Mouse (Mus musculus) effector memory CD4-positive, alpha-beta T cell, adult 5 months (primary cell): ENCODE data around the gene Mknk2. TPM values are rescaled to one million over a fixed set of nuclear protein-coding genes. Genes with fewer than 3 reads are reported as not detected.

Source experiments
- polyA plus RNA-seq: library from polyadenylated mRNA; unstranded; fragments of 100-300 nt; shearing (Covaris generic); gene quantifications from one replicate; pipeline ENCODE4 v1.2.1, GENCODE M21; 2017

Gene Mknk2
- 211 TPM for polyA plus RNA-seq

DNA sequence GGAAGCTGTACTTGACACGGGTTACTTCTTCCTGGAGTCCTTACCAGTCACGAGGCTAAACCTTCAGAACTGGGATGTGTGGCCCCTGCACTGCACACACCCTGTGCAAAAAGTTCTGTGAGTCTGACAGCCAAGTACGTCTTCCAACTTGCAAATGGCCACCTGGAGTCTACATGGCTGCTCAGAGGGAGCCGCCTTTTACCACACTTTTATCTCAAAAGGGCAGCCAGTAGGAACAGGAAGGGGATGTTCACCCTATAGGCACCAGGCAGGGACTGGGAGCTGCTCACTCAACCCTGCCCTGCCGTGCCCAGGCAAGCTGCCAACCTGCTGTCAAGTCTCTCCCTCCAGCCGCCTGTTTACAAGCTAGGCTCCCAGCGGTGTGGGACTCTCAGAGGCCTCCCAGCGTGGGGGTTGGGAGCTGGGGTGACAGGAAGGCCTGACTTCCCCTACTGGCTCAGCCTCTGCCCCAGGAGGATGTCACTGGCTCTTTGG, at the start of gene Mknk2:
Mknk2 (minus strand) TSS at position 171 of the 495 bp plus-strand sequence.

DNA sequence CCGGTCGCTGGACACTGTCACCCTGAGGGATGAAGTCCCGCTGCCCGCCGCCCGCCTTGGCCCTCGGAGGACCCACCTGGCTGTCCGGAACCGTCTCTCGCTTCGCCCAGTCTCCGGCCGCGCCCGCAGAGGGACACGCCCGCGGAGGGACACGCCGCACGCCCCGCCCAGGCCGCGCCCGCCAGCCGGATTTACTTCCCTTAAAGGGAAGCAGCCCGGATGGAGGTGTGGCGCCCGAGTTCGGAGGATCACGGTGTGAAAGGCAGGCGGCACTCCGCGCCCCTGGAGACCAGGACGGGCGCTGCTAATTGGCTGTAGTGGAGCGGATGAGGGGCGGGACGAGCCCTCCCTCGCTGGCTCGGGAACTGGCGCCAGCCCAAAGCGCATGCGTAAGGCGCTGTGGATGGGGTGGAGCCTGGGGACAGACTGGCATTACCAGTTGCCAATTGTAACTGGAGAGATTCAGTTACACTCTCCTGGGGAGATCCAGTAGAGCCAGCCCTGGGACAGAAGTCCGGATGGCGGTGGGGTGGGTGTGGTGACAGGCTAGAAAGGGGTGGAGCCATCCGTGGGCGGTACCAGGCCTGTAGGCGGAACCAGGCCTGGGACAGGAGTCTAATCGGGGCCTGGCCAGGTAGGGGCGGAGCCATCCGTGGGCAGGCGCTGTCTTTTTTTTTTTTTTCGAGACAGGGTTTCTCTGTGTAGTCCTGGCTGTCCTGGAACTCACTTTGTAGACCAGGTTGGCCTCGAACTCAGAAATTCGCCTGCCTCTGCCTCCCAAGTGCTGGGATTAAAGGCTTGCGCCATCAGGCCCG, 24.0 kb upstream of the Mknk2 start, which contains the start of the genes Mob3a and Izumo4:
Mob3a (minus strand) TSS at position 257 of the 815 bp plus-strand sequence.
Izumo4 (plus strand) TSS at position 464 of the 815 bp plus-strand sequence.

DNA sequence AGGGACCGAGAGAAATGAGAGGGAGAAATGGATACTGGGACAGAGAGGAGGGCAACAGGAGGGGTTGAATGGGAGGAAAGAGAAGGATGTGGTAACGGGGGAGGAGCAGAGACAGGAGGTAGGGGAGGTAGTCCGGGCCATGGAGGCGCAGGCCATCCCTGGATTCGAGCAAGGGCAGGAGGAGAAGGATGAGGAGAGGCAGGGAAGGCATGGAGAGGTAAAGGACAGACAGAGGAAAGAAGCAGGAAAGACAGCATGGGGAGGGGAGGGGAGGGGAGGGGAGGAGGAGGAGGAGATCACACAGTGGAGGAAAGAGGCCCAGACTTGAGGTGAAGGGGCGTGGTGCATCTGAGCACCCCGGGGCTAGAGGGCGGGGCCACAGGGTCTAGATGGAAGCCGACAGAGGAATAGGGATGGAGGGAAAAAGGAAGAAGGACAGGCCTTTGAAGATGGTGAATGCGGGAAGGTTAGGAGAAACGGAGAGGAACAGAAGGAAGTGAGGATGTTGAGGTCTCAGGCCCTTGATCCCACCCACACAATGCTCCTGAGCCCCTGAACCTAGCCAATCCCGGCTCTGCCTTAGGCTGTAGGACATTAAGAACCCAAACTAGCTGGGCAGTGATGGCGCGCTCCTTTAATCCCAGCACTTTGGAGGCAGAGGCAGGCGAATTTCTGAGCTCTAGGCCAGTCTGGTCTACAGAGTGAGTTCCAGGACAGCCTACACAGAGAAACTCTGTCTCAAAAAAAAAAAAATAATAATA, 20.9 kb downstream of the Mknk2 start, which contains the start of gene Btbd2:
Btbd2 (minus strand) TSS at position 209 of the 761 bp plus-strand sequence.

DNA sequence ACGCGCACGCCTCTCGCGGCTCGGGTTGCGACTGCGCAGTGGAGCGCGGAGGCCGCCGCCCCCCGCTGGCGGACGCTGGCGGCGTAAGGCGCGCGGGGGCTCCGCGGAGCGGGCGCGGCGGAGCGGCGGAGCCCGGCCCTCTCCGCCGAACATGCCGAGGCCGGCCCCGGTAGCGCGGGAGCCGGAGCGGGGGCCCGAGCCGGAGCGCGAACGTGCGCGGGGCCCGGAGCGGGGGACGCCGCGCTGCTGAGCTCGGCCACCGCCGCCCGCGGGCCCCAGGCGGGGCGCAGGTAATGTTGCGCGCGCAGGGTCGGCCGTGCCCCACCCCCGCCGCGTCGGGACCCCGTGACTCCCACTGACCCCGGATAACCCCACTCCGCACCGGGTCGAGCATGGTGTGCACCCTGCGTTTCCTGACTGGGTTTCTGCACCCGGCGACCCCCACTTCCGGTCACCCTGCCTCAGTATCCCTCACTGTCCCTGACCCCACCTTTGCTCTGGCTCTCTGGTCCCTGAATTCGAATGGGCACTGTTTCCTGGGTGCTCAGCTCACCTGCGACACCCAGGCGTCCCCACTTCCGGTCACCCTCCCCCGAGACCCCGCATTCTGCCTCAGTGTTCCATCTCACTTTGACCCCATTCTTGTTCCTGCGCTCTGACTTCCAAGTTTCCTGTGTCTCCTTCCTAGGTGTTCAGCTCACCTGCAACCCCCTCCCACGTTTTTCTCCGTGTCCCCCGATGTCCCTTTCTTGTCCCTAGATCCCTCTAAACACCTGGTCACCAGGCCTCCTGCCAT, 55.1 kb downstream of the Mknk2 start, which contains the start of gene Csnk1g2:
Csnk1g2 (plus strand) TSS at position 178 of the 796 bp plus-strand sequence.

Other genes with a start within 250 kb of the Mknk2 start
- gene Tcf3, start 244.5 kb downstream of the Mknk2 start, polyA plus RNA-seq: 87.3 TPM
- gene Onecut3, start 183.3 kb downstream of the Mknk2 start, polyA plus RNA-seq: not detected
- gene Atp8b3, start 139.0 kb downstream of the Mknk2 start, polyA plus RNA-seq: not detected
- gene Rexo1, start 116.6 kb downstream of the Mknk2 start, polyA plus RNA-seq: 66.8 TPM
- 18.5 TPM for gene Klf16, start 100.8 kb downstream of the Mknk2 start, polyA plus RNA-seq
- gene Abhd17a, start 87.8 kb downstream of the Mknk2 start, polyA plus RNA-seq: 90.9 TPM
- 95.7 TPM for gene Scamp4, start 75.2 kb downstream of the Mknk2 start, polyA plus RNA-seq
- 7.5 TPM for gene Adat3, start 75.2 kb downstream of the Mknk2 start, polyA plus RNA-seq
- 8.8 TPM for gene Gm49322, start 72.1 kb downstream of the Mknk2 start, polyA plus RNA-seq
- gene Csnk1g2, start 55.3 kb downstream of the Mknk2 start, polyA plus RNA-seq: 322 TPM
- 23.0 TPM for gene Btbd2, start 21.0 kb downstream of the Mknk2 start, polyA plus RNA-seq
- gene Mob3a, start 23.9 kb upstream of the Mknk2 start, polyA plus RNA-seq: 104 TPM
- 79.5 TPM for gene Izumo4, start 24.1 kb upstream of the Mknk2 start, polyA plus RNA-seq
- gene Ap3d1, start 64.2 kb upstream of the Mknk2 start, polyA plus RNA-seq: 74.7 TPM
- gene Dot1l, start 77.1 kb upstream of the Mknk2 start, polyA plus RNA-seq: 85.2 TPM
- 62.8 TPM for gene Sf3a2, start 120.1 kb upstream of the Mknk2 start, polyA plus RNA-seq
- gene Plekhj1, start 120.5 kb upstream of the Mknk2 start, polyA plus RNA-seq: 189 TPM
- not detected for gene Amh, start 127.1 kb upstream of the Mknk2 start, polyA plus RNA-seq
- gene Jsrp1, start 135.4 kb upstream of the Mknk2 start, polyA plus RNA-seq: not detected
- 2,107 TPM for gene Oaz1, start 148.5 kb upstream of the Mknk2 start, polyA plus RNA-seq
- not detected for gene Lingo3, start 165.9 kb upstream of the Mknk2 start, polyA plus RNA-seq
- 80.2 TPM for gene Lsm7, start 177.1 kb upstream of the Mknk2 start, polyA plus RNA-seq
- 19.0 TPM for gene Sppl2b, start 177.2 kb upstream of the Mknk2 start, polyA plus RNA-seq
- not detected for gene Tmprss9, start 193.7 kb upstream of the Mknk2 start, polyA plus RNA-seq
- 133 TPM for gene Timm13, start 222.9 kb upstream of the Mknk2 start, polyA plus RNA-seq
- gene Lmnb2, start 240.1 kb upstream of the Mknk2 start, polyA plus RNA-seq: 12.7 TPM